Mouse (Mus musculus) hindbrain, embryonic 14.5 days (tissue): ENCODE data around the gene Ccdc148. TPM values are rescaled to one million over a fixed set of nuclear protein-coding genes. Genes with fewer than 3 reads are reported as not detected.

Experiments
- polyA plus RNA-seq: library from polyadenylated mRNA; unstranded; fragments of >200 nt; fragmentation: Nextera tagmentation; extraction: Ambion mirVana; gene quantifications from 2 replicates; pipeline ENCODE4 v1.2.1, GENCODE M21; 2014

Ccdc148 gene
- polyA plus RNA-seq, 1 experiment from 2014 or later: 3.4 TPM

Other genes starting within 250 kb of the Ccdc148 start
- gene Pkp4, start 167 bp upstream of the Ccdc148 start, polyA plus RNA-seq: 29.1 and 29.4 TPM in 2 replicates